Mouse (Mus musculus) CH12.LX (cell line): ENCODE results near the gene Ccdc120. TPM values are rescaled to one million over a fixed set of nuclear protein-coding genes. Genes with fewer than 3 reads are reported as not detected.

Source experiments
- DNase-seq: peaks from one replicate; pipeline ENCODE4 v3.0.0-alpha.2; 2013; ENCODE audit errors: extremely low read depth
- H3K27ac ChIP-seq: 2 replicates; pipeline ENCODE4 v1.5.1; 2012; ENCODE audit warnings: low read depth, mild to moderate bottlenecking, control low read depth, moderate library complexity; ENCODE audit not compliant: insufficient read depth
- H3K27me3 ChIP-seq: replicated peaks from 2 replicates; pipeline ENCODE3; 2012; ENCODE audit warnings: inconsistent platforms
- H3K36me3 ChIP-seq, 2 experiments: replicated peaks in 1 of 2; 2 replicates each; pipeline versions ENCODE3 to v1.6.1; 2012; ENCODE audit warnings: inconsistent platforms in 1 of 2, low read length in 1 of 2, mild to moderate bottlenecking in 1 of 2, mixed read lengths in 1 of 2, moderate library complexity in 1 of 2; ENCODE audit not compliant: control insufficient read depth in 1 of 2, insufficient read depth in 1 of 2
- H3K4me1 ChIP-seq, 2 experiments: 2 replicates each; pipeline ENCODE4 v1.6.1; 2012; ENCODE audit warnings: inconsistent platforms in 1 of 2, moderate library complexity in 1 of 2; ENCODE audit not compliant: insufficient read depth in 2 of 2, control insufficient read depth in 1 of 2
- H3K4me2 ChIP-seq: 2 replicates; pipeline ENCODE4 v1.6.1; 2012; ENCODE audit warnings: low read depth, mild to moderate bottlenecking, control low read depth; ENCODE audit not compliant: poor library complexity, insufficient read depth, severe bottlenecking
- H3K4me3 ChIP-seq, 3 experiments: fragments of 150-350 bp in 1 of 3; sonication (generic) in 1 of 3; replicated peaks in 1 of 3; 2 replicates each; pipeline versions ENCODE3 to v1.5.1; 2011 to 2012; ENCODE audit warnings: low read depth in 2 of 3, low read length in 2 of 3, mild to moderate bottlenecking in 2 of 3, moderate library complexity in 2 of 3, control low read depth in 1 of 3, improper control_type of control experiment in 1 of 3, inconsistent platforms in 1 of 3, mixed read lengths in 1 of 3; ENCODE audit not compliant: poor library complexity in 1 of 3
- H3K79me2 ChIP-seq: replicated peaks from 2 replicates; pipeline ENCODE4 v1.6.1; 2012; ENCODE audit warnings: mild to moderate bottlenecking, moderate library complexity; ENCODE audit not compliant: control insufficient read depth, poor library complexity, insufficient read depth, severe bottlenecking; ENCODE audit errors: extremely low read depth
- H3K9ac ChIP-seq: 2 replicates; pipeline ENCODE4 v1.6.1; 2012; ENCODE audit warnings: low read depth, mild to moderate bottlenecking, control low read depth, moderate library complexity; ENCODE audit not compliant: insufficient read depth
- H3K9me3 ChIP-seq: replicated peaks from 2 replicates; pipeline ENCODE3; 2012; ENCODE audit warnings: low read length, inconsistent platforms, mixed read lengths
- BHLHE40 ChIP-seq: IDR thresholded peaks from 2 replicates; pipeline ENCODE4 v1.6.1; 2011; ENCODE audit warnings: mild to moderate bottlenecking, low read depth, low read length, improper control_type of control experiment
- CHD1 ChIP-seq: IDR thresholded peaks from 2 replicates; pipeline ENCODE4 v1.6.1; 2012; ENCODE audit warnings: low read depth, low read length, improper control_type of control experiment, inconsistent platforms
- CHD2 ChIP-seq: IDR thresholded peaks from 2 replicates; pipeline ENCODE4 v1.6.1; 2011; ENCODE audit warnings: low read length, improper control_type of control experiment
- CTCF ChIP-seq, 2 experiments: IDR thresholded peaks in 1 of 2; conservative IDR thresholded peaks in 1 of 2; 2 replicates each; pipeline ENCODE4 v1.5.1; 2011 to 2012; ENCODE audit warnings: low read depth in 2 of 2, low read length in 2 of 2, improper control_type of control experiment in 1 of 2, inconsistent platforms in 1 of 2, mild to moderate bottlenecking in 1 of 2, moderate library complexity in 1 of 2
- E2F4 ChIP-seq: IDR thresholded peaks from 2 replicates; pipeline ENCODE4 v1.6.1; 2011; ENCODE audit warnings: low read depth, low read length, improper control_type of control experiment; ENCODE audit not compliant: insufficient replicate concordance
- ELF1 ChIP-seq: IDR thresholded peaks from 2 replicates; pipeline ENCODE4 v1.6.1; 2014; ENCODE audit warnings: low read depth, mild to moderate bottlenecking, inconsistent platforms, low read length, improper control_type of control experiment
- EP300 ChIP-seq: IDR thresholded peaks from 2 replicates; pipeline ENCODE4 v1.6.1; 2011; ENCODE audit warnings: low read length, improper control_type of control experiment
- ETS1 ChIP-seq: conservative IDR thresholded peaks from 2 replicates; pipeline ENCODE4 v1.6.1; 2012; ENCODE audit warnings: low read depth, mild to moderate bottlenecking, inconsistent platforms, low read length, improper control_type of control experiment, moderate library complexity
- GABPA ChIP-seq: IDR thresholded peaks from 2 replicates; pipeline ENCODE4 v1.6.1; 2012; ENCODE audit warnings: low read depth, low read length, improper control_type of control experiment, inconsistent platforms; ENCODE audit not compliant: insufficient replicate concordance
- HCFC1 ChIP-seq: IDR thresholded peaks from 2 replicates; pipeline ENCODE4 v1.6.1; 2012; ENCODE audit warnings: low read depth, mild to moderate bottlenecking, inconsistent platforms, low read length, improper control_type of control experiment
- IRF4 ChIP-seq: IDR thresholded peaks from 2 replicates; pipeline ENCODE4 v1.6.1; 2014; ENCODE audit warnings: low read depth, mild to moderate bottlenecking, inconsistent platforms, low read length, improper control_type of control experiment
- JUND ChIP-seq: conservative IDR thresholded peaks from 2 replicates; pipeline ENCODE4 v1.6.1; 2011; ENCODE audit warnings: low read depth, low read length, improper control_type of control experiment
- KAT2A ChIP-seq: IDR thresholded peaks from 2 replicates; pipeline ENCODE4 v1.6.1; 2012; ENCODE audit warnings: low read length, improper control_type of control experiment, inconsistent platforms; ENCODE audit not compliant: insufficient replicate concordance
- MAFK ChIP-seq: IDR thresholded peaks from 2 replicates; pipeline ENCODE4 v1.6.1; 2011; ENCODE audit warnings: low read length, improper control_type of control experiment; ENCODE audit not compliant: insufficient replicate concordance
- MAX ChIP-seq: IDR thresholded peaks from 2 replicates; pipeline ENCODE4 v1.6.1; 2011; ENCODE audit warnings: low read length, improper control_type of control experiment
- MAZ ChIP-seq: IDR thresholded peaks from 2 replicates; pipeline ENCODE4 v1.6.1; 2012; ENCODE audit warnings: low read depth, mild to moderate bottlenecking, inconsistent platforms, low read length, improper control_type of control experiment, moderate library complexity
- MXI1 ChIP-seq: IDR thresholded peaks from 2 replicates; pipeline ENCODE4 v1.6.1; 2011; ENCODE audit warnings: mild to moderate bottlenecking, low read depth, low read length, improper control_type of control experiment
- MYC ChIP-seq: IDR thresholded peaks from 2 replicates; pipeline ENCODE4 v1.6.1; 2011; ENCODE audit warnings: low read depth, mild to moderate bottlenecking, improper control_type of control experiment, low read length
- NELFE ChIP-seq: IDR thresholded peaks from 2 replicates; pipeline ENCODE4 v1.6.1; 2011; ENCODE audit warnings: low read depth, low read length, improper control_type of control experiment
- NRF1 ChIP-seq: IDR thresholded peaks from 2 replicates; pipeline ENCODE4 v1.6.1; 2014; ENCODE audit warnings: low read depth, mild to moderate bottlenecking, inconsistent platforms, low read length, improper control_type of control experiment, moderate library complexity
- POLR2A ChIP-seq: IDR thresholded peaks from 2 replicates; pipeline ENCODE4 v1.6.1; 2011; ENCODE audit warnings: low read depth, mild to moderate bottlenecking, improper control_type of control experiment, low read length
- POLR2AphosphoS2 ChIP-seq: IDR thresholded peaks from 2 replicates; pipeline ENCODE4 v1.6.1; 2011; ENCODE audit warnings: low read depth, low read length, improper control_type of control experiment
- RAD21 ChIP-seq: IDR thresholded peaks from 2 replicates; pipeline ENCODE4 v1.6.1; 2011; ENCODE audit warnings: low read depth, mild to moderate bottlenecking, low read length, improper control_type of control experiment, moderate library complexity
- RCOR1 ChIP-seq: conservative IDR thresholded peaks from 2 replicates; pipeline ENCODE4 v1.6.1; 2012; ENCODE audit warnings: low read depth, mild to moderate bottlenecking, inconsistent platforms, low read length, improper control_type of control experiment
- SIN3A ChIP-seq: IDR thresholded peaks from 2 replicates; pipeline ENCODE4 v1.6.1; 2012; ENCODE audit warnings: low read length, improper control_type of control experiment, inconsistent platforms
- TBP ChIP-seq: conservative IDR thresholded peaks from 2 replicates; pipeline ENCODE4 v1.6.1; 2011; ENCODE audit warnings: low read depth, low read length, improper control_type of control experiment
- TCF12 ChIP-seq: IDR thresholded peaks from 2 replicates; pipeline ENCODE4 v1.6.1; 2014; ENCODE audit warnings: low read depth, mild to moderate bottlenecking, inconsistent platforms, low read length, improper control_type of control experiment
- USF1 ChIP-seq: IDR thresholded peaks from 2 replicates; pipeline ENCODE4 v1.6.1; 2014; ENCODE audit warnings: low read depth, mild to moderate bottlenecking, inconsistent platforms, low read length, improper control_type of control experiment
- ZKSCAN1 ChIP-seq: IDR thresholded peaks from 2 replicates; pipeline ENCODE4 v1.6.1; 2012; ENCODE audit warnings: low read depth, inconsistent platforms, low read length, improper control_type of control experiment, borderline replicate concordance
- ZMIZ1 ChIP-seq: IDR thresholded peaks from 2 replicates; pipeline ENCODE4 v1.6.1; 2012; ENCODE audit warnings: low read depth, mild to moderate bottlenecking, inconsistent platforms, low read length, improper control_type of control experiment
- dilution Hi-C: fragments of 300-500 bp; cut with MboI; formaldehyde crosslinking; loops from 2 replicates; pipeline ENCODE4 v1.14.3; 2020; ENCODE audit warnings: low sequenced_read_pairs; ENCODE audit not compliant: extremely low pct_unique_long_range_greater_than_20kb, extremely low pct_ligation_motif_present
- in situ Hi-C: fragments of 300-500 bp; cut with MboI; formaldehyde crosslinking; loops from 3 replicates; pipeline ENCODE4 v1.14.3; 2019; ENCODE audit warnings: low sequenced_read_pairs, low pct_ligation_motif_present, low pct_unique_long_range_greater_than_20kb, mixed read lengths
- polyA plus RNA-seq: library from polyadenylated mRNA; unstranded; fragments of >175 nt; gene quantifications from 2 replicates; pipeline ENCODE4 v1.2.1, GENCODE M21; 2012; ENCODE audit warnings: low read depth; ENCODE audit not compliant: insufficient read length
- total RNA-seq, 2 experiments: library from RNA; depleted of rRNA; stranded (reverse); fragments of 300-350 nt in 1 of 2; fragments of >200 nt in 1 of 2; gene quantifications; 2 replicates each; pipeline ENCODE4 v1.2.3; 2012 to 2014

The Ccdc120 gene
- total and polyA plus RNA-seq, 3 experiments, result 4.4 to 9.0 (median 6.9) TPM

DNA sequence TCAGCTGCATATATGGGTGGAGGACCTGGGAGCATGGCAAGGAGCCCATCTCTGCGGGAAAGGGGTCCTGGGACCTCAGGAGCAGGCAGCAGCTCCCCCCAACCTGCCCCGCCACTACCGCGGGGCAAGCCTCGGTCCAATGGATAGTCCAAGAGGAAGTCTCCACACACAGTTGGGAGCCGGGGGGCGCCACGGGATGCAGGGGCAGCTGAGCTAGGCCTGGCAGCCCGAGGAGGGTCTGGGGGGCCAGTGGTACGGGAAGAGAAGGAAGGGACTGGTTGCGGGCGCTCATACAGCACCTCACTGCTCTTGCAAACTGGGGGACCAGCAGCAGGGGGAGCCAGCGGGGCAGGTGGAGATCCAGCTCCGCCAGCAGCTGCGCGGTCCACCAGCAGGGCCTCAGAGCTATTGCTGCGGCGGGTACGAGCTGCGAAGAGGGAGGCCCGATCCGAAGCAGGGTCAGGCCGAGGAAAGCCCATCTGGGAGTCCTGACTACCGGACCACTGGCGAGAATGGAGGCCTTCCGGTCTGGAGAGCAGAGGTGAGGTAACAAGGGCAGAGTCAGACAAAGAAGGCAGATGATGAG, 17.0 kb downstream of the Ccdc120 start (continued):
- TF ChIP-seq MAZ (no peak), MAFK (no peak), NRF1 (peak; percentile 61), POLR2AphosphoS2 (no peak)
- TF ChIP-seq, all 38 proteins: peak for 7

DNA sequence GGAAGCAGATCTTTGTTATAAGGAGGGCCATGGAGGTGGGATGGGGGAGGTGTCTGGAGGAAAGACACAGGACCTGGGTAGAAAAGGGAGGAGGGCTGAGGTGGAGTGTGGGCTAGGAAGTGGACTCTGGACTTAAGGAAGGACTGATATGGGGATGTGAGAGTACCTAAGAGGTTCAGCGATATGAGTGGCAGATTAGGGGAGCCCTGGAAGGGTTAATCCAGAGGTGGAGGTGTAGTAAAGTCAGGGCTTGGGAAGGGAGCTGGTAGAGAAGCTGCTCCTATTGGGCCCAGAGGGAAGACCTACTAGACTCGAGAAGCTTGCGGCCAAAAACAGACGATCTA, 21.8 kb downstream of the Ccdc120 start:
- in situ Hi-C loops, result no loop called here
- dilution Hi-C loops, result no loop called here

DNA sequence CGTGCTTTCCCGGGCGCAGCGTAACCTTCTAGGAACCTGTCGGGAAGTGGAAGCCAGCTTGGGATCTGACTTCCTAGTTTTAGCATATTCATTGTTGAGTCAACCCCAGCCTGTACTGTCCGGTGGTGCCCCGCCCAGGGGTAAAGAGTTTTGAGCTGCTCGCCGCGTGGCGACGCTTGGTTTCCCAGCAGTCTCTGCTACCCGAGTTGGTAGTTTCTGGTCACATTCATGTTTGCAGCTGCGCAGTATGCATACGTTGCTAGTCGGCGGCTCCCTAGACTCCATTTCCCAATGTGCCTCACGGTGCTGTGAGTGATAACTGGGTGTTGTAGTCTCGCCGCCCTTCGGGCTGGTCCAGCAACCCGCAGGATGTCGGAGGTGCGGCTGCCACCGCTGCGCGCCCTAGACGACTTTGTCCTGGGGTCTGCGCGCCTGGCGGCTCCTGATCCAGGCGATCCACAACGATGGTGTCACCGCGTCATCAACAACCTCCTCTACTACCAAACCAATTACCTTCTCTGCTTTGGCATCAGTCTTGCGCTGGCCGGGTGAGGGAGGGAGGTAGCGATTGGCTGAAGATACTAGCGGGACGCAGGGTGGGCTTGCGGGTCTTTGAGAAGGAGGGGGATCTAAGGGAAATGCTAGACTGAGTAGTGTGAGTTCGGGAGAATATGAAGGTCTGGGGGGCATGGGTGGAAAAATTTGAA, 22.3 kb downstream of the Ccdc120 start, which contains the start of gene Praf2:
Gene Praf2 (plus strand): TSS at position 225 of the 707 bp plus-strand sequence.
- H3K4me3 ChIP-seq, result peak within 1 kb of the TSS; percentile 56 to 82 (median 59)
- no peaks in the 10 kb centered on the region for H3K9me3 ChIP-seq
- H3K36me3 ChIP-seq, result peaks cover 28 to 61% of the 10 kb centered on the region in 2 experiments
- H3K79me2 ChIP-seq, result 0 out of 2 replicates have a peak, but pooled peaks cover 8% of the 10 kb centered on the region
- peaks cover 9 to 15% of the 10 kb centered on the region in 2 experiments; a peak in 3 of 4 replicates for H3K4me1 ChIP-seq
- peak within 1 kb of the TSS; percentile 68 for H3K9ac ChIP-seq
- TF ChIP-seq RAD21, result no peak
- TF ChIP-seq KAT2A, result peak; percentile 79; the same call in 1 of the 2 replicates
- peak; percentile 63; the same call in 1 of the 2 replicates for TF ChIP-seq NELFE
- peak; percentile 80 for TF ChIP-seq NRF1
- no peak for TF ChIP-seq TCF12
- no peak for TF ChIP-seq EP300
- TF ChIP-seq POLR2AphosphoS2, result peak; percentile 54; the same call in 1 of the 2 replicates
- 0 out of 2 replicates have a peak, but pooled peaks have one; percentile 10 for TF ChIP-seq ETS1
- peak; percentile 67; the same call in 1 of the 2 replicates for TF ChIP-seq ELF1
- TF ChIP-seq CHD2, result no peak
- no peak for TF ChIP-seq BHLHE40
- peak; percentile 83 for TF ChIP-seq MAX
- TF ChIP-seq POLR2A, result peak; percentile 59
- TF ChIP-seq MXI1, result 0 out of 2 replicates have a peak, but pooled peaks have one; percentile 64
- peak; percentile 93 for TF ChIP-seq HCFC1
- TF ChIP-seq IRF4, result peak; percentile 25; the same call in 1 of the 2 replicates
- TF ChIP-seq MYC, result peak; percentile 91
- TF ChIP-seq CTCF (conservative IDR thresholded peaks at IDR 0.05 in 1 of 2, IDR thresholded peaks at IDR 0.05 in 1 of 2; ENCODE audit: low read depth in 2 of 2, low read length in 2 of 2), result no peak
- TF ChIP-seq SIN3A, result 0 out of 2 replicates have a peak, but pooled peaks have one; percentile 24
- TF ChIP-seq USF1, result no peak
- H3K27me3 ChIP-seq, result no peaks in the 10 kb centered on the region
- H3K4me2 ChIP-seq, result peak within 1 kb of the TSS; percentile 74
- in situ Hi-C loops (no loop called here), dilution Hi-C loops (no loop called here)
- H3K27ac ChIP-seq, result peak within 1 kb of the TSS; percentile 74
- DNase-seq, result peak; percentile 87

More for the DNA sequence above, 21.8 kb downstream of the Ccdc120 start:
- no peaks in the 10 kb centered on the region for H3K9me3 ChIP-seq
- peak overlapping the region; percentile 56 to 82 (median 59) for H3K4me3 ChIP-seq
- peaks cover 7 to 17% of the 10 kb centered on the region in 2 experiments; a peak in 3 of 4 replicates for H3K4me1 ChIP-seq
- H3K79me2 ChIP-seq, result 0 out of 2 replicates have a peak, but pooled peaks cover 8% of the 10 kb centered on the region
- TF ChIP-seq JUND (no peak), KAT2A (no peak), ZKSCAN1 (no peak), E2F4 (no peak), ETS1 (no peak), CHD1 (no peak), CTCF (conservative IDR thresholded peaks at IDR 0.05 in 1 of 2, IDR thresholded peaks at IDR 0.05 in 1 of 2; ENCODE audit: low read depth in 2 of 2, low read length in 2 of 2) (no peak), ZMIZ1 (no peak), MAX (no peak), ELF1 (no peak), GABPA (no peak), TBP (no peak), SIN3A (no peak), EP300 (no peak), RCOR1 (no peak)
- peak overlapping the region; percentile 74 for H3K4me2 ChIP-seq
- no peak for DNase-seq
- no peaks in the 10 kb centered on the region for H3K27me3 ChIP-seq
- peaks cover 26 to 57% of the 10 kb centered on the region in 2 experiments for H3K36me3 ChIP-seq
- peak overlapping the region; percentile 68 for H3K9ac ChIP-seq
- H3K27ac ChIP-seq, result peak overlapping the region; percentile 74; the same call in 1 of the 2 replicates
